Mouse (Mus musculus): ENCODE measurements around the gene Tmem206. TPM values are rescaled to one million over a fixed set of nuclear protein-coding genes. Genes with fewer than 3 reads are reported as not detected.
A peak's percentile ranks its signal among the peaks of the same experiment; 100 is the strongest.

Tmem206 gene
- polyA plus RNA-seq, 1 experiment from 2014 or later, result 36.3 TPM

GRCm38 (mm10) chr1:191395871-191396433, 70.2 kb downstream of the Tmem206 start:
- peak overlapping the region; percentile 77 for H3K9ac ChIP-seq
- peak overlapping the region; percentile 65 for H3K4me2 ChIP-seq
- peak overlapping the region; percentile 84 for H3K27ac ChIP-seq (replicated peaks)
- no peak for ATAC-seq (ENCODE audit: low read depth)
- H3K4me1 ChIP-seq (replicated peaks), result peaks cover 19% of the 10 kb centered on the region
- peak overlapping the region; percentile 65 for H3K4me3 ChIP-seq
- under 1% methylated on average over 41 of the region's 43 CpGs for WGBS
- peaks cover 4% of the 10 kb centered on the region; the same call in 1 of the 2 replicates for H3K27me3 ChIP-seq
- H3K9me3 ChIP-seq, result no peaks in the 10 kb centered on the region
- no peaks in the 10 kb centered on the region for H3K36me3 ChIP-seq

- Histone ChIP-seq H3K9ac (peak overlapping the region; percentile 77), H3K36me3 (no peaks in the 10 kb centered on the region), H3K27me3 (peaks cover 4% of the 10 kb centered on the region; the same call in 1 of the 2 replicates), H3K4me1 (replicated peaks) (peaks cover 19% of the 10 kb centered on the region), H3K4me3 (peak overlapping the region; percentile 65), H3K9me3 (no peaks in the 10 kb centered on the region), H3K27ac (replicated peaks) (peak overlapping the region; percentile 84), H3K4me2 (peak overlapping the region; percentile 65)
- peak; percentile 14 for ATAC-seq (ENCODE audit: low read depth)
- WGBS, result 1% methylated on average over 58 of the region's 74 CpGs
Measured at GRCm38 (mm10) chr1:191396446-191396845, 70.7 kb downstream of the Tmem206 start.

GRCm38 (mm10) chr1:191396897-191397849, 71.5 kb downstream of the Tmem206 start:
- Histone ChIP-seq H3K4me2 (peak overlapping the region; percentile 65), H3K4me3 (peak overlapping the region; percentile 65), H3K9ac (peak overlapping the region; percentile 77), H3K9me3 (no peaks in the 10 kb centered on the region), H3K36me3 (no peaks in the 10 kb centered on the region), H3K4me1 (replicated peaks) (peaks cover 17% of the 10 kb centered on the region), H3K27ac (replicated peaks) (peak overlapping the region; percentile 97), H3K27me3 (peaks cover 4% of the 10 kb centered on the region; the same call in 1 of the 2 replicates)
- ATAC-seq (ENCODE audit: low read depth), result peak; percentile 99
- under 1% methylated on average over 82 of the region's 82 CpGs for WGBS

Other genes starting within 250 kb of the Tmem206 start
- 2.0 and 2.6 TPM in 2 replicates for gene Batf3, start 228.1 kb upstream of the Tmem206 start, polyA plus RNA-seq (2015; fragmentation: Nextera tagmentation; extraction: Ambion mirVana)
- gene Fam71a, start 161.1 kb upstream of the Tmem206 start, polyA plus RNA-seq (2015; fragmentation: Nextera tagmentation; extraction: Ambion mirVana), result not detected in 2 replicates
- gene Atf3, start 107.9 kb upstream of the Tmem206 start, polyA plus RNA-seq (2015; fragmentation: Nextera tagmentation; extraction: Ambion mirVana), result 2.0 and 2.2 TPM in 2 replicates
- gene Nenf, start 7.7 kb upstream of the Tmem206 start, polyA plus RNA-seq (2015; fragmentation: Nextera tagmentation; extraction: Ambion mirVana), result 105 and 121 TPM in 2 replicates
- 8.6 and 8.7 TPM in 2 replicates for gene Ppp2r5a, start 77.4 kb downstream of the Tmem206 start, polyA plus RNA-seq (2015; fragmentation: Nextera tagmentation; extraction: Ambion mirVana)
- 6.5 and 12.0 TPM in 2 replicates for gene Dtl, start 249.6 kb downstream of the Tmem206 start, polyA plus RNA-seq (2015; fragmentation: Nextera tagmentation; extraction: Ambion mirVana)
- gene Ints7, start 249.7 kb downstream of the Tmem206 start, polyA plus RNA-seq (2015; fragmentation: Nextera tagmentation; extraction: Ambion mirVana), result 38.9 and 40.1 TPM in 2 replicates